Mouse (Mus musculus) heart, embryonic 16.5 days (tissue): ENCODE data around the gene Igfn1. TPM values are rescaled to one million over a fixed set of nuclear protein-coding genes. Genes with fewer than 3 reads are reported as not detected.
A peak's percentile ranks its signal among the peaks of the same experiment; 100 is the strongest.

Source experiments
- ATAC-seq: fragments of 200-750 bp; cut with Nextera tagmentation; replicated peaks from 2 replicates; pipeline ENCODE4 v1.8.0; 2017; ENCODE audit warnings: moderate number of reproducible peaks; ENCODE audit not compliant: insufficient read depth, low FRiP score; ENCODE audit errors: extremely low read depth
- H3K27ac ChIP-seq: fragments of 300-500 bp; sonication (generic); 2 replicates; pipeline ENCODE4 v1.5.1; 2014; ENCODE audit warnings: mild to moderate bottlenecking, low read length, control low read depth, moderate library complexity
- H3K27me3 ChIP-seq: fragments of 300-500 bp; sonication (generic); 2 replicates; pipeline ENCODE4 v1.6.1; 2014; ENCODE audit warnings: low read length, mixed read lengths; ENCODE audit not compliant: control insufficient read depth, insufficient read depth
- H3K36me3 ChIP-seq: fragments of 300-500 bp; sonication (generic); 2 replicates; pipeline ENCODE4 v1.6.1; 2014; ENCODE audit not compliant: control insufficient read depth, insufficient read depth
- H3K4me1 ChIP-seq: fragments of 300-500 bp; sonication (generic); 2 replicates; pipeline ENCODE4 v1.6.1; 2014; ENCODE audit warnings: low read length, mixed read lengths; ENCODE audit not compliant: control insufficient read depth, insufficient read depth
- H3K4me2 ChIP-seq: fragments of 300-500 bp; sonication (generic); 2 replicates; pipeline ENCODE4 v1.6.1; 2014; ENCODE audit warnings: low read depth, mild to moderate bottlenecking, control low read depth, low read length
- H3K4me3 ChIP-seq: fragments of 300-500 bp; sonication (generic); 2 replicates; pipeline ENCODE4 v1.5.1; 2014; ENCODE audit warnings: mild to moderate bottlenecking, control low read depth, low read length
- H3K9ac ChIP-seq: fragments of 300-500 bp; sonication (generic); 2 replicates; pipeline ENCODE4 v1.6.1; 2014; ENCODE audit warnings: low read length, control low read depth
- H3K9me3 ChIP-seq: fragments of 300-500 bp; sonication (generic); replicated peaks from 2 replicates; pipeline ENCODE4 v1.6.1; 2016; ENCODE audit warnings: low read length; ENCODE audit not compliant: control insufficient read depth
- WGBS: fragments of 180-500 bp; shearing (Covaris S2); extraction: QIAGEN DNeasy Blood & Tissue Kit; methylation state at CpG from one replicate; pipeline ENCODE4 v1.1.7; 2014; 5-methylcytosine and 5-hydroxymethylcytosine counted together
- polyA plus RNA-seq: library from polyadenylated mRNA; unstranded; fragments of >200 nt; fragmentation: Nextera tagmentation; extraction: Ambion mirVana; gene quantifications from 2 replicates; pipeline ENCODE4 v1.2.1, GENCODE M21; 2015

The Igfn1 gene
- polyA plus RNA-seq, 1 experiment from 2014 or later, result not detected

DNA sequence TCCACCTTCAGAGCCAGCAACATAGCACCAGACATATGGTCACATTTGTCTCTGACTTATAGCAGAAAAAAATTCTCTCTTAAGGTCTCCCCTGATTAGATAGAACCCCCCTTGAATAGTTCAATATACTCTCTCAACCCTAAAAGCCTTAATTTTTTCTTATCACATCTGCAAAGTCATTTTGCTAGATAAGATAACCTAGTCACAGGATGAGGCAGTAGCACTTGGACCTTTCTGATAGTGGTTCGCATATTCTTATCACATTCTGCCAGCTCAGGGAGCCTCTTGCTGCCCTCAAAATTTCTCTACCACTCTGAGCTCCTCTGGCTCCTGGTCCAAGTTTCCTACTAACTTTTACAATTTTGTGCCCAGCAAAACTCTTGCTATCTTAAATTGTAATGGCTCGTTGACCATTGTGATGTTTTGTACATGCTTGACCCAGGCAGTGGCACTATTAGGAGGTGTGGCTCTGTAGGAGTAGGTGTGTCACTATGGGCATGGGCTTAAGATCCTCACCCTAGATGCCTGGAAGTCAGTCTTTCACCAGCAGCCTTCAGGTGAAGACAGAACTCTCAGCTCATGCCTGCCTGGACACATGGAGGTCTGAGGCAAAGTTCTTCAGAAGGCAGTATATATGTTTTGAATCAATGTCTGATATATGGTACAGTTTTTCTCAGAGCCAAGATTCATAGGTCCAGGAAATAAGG lies 8.8 kb upstream of the Igfn1 start:
- Histone ChIP-seq H3K4me2 (no peak overlapping the region), H3K27ac (no peak overlapping the region), H3K36me3 (no peaks in the 10 kb centered on the region), H3K9me3 (peaks cover 3% of the 10 kb centered on the region; the same call in 1 of the 2 replicates), H3K9ac (no peak overlapping the region), H3K4me3 (no peak overlapping the region), H3K27me3 (no peaks in the 10 kb centered on the region), H3K4me1 (peaks cover 11% of the 10 kb centered on the region)
- 34% methylated on average over 2 of the region's 2 CpGs for WGBS
- no peak for ATAC-seq

GRCm38 (mm10) chr1:136013513-136013912 lies 7.4 kb upstream of the Igfn1 start:
- no peak overlapping the region for H3K9ac ChIP-seq
- no peaks in the 10 kb centered on the region for H3K36me3 ChIP-seq
- no peak overlapping the region for H3K27ac ChIP-seq
- 44% methylated on average over 4 of the region's 4 CpGs for WGBS
- peaks cover 3% of the 10 kb centered on the region; the same call in 1 of the 2 replicates for H3K9me3 ChIP-seq
- peaks cover 3% of the 10 kb centered on the region for H3K4me1 ChIP-seq
- no peak for ATAC-seq
- no peaks in the 10 kb centered on the region for H3K27me3 ChIP-seq
- H3K4me2 ChIP-seq, result no peak overlapping the region
- no peak overlapping the region for H3K4me3 ChIP-seq

DNA sequence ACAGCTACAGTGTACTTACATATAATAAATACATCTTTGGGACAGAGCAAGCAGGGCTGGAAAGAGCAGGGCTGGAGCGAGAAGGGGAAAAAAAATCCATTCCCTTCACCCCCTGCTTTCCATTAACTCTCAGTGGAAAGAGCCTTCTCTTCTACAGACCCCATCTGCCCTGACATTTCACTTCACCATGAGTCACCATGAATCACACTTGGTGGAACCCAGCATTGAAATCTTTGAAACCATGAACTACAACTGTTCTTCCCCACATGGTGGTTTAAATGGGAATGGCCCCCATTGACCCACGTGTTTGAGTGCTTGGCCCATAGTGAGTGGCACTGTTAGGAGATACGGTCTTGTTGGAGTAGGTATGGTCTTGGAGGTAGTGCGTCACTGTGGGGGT lies 4.1 kb upstream of the Igfn1 start:
- WGBS, result 89% methylated on average over 4 of the region's 4 CpGs
- H3K9ac ChIP-seq, result no peak overlapping the region
- H3K9me3 ChIP-seq, result peaks cover 3% of the 10 kb centered on the region; the same call in 1 of the 2 replicates
- H3K4me2 ChIP-seq, result no peak overlapping the region
- no peaks in the 10 kb centered on the region for H3K27me3 ChIP-seq
- no peak overlapping the region for H3K4me3 ChIP-seq
- no peak for ATAC-seq
- no peak overlapping the region for H3K27ac ChIP-seq
- H3K4me1 ChIP-seq, result peaks cover 5% of the 10 kb centered on the region
- no peaks in the 10 kb centered on the region for H3K36me3 ChIP-seq

DNA sequence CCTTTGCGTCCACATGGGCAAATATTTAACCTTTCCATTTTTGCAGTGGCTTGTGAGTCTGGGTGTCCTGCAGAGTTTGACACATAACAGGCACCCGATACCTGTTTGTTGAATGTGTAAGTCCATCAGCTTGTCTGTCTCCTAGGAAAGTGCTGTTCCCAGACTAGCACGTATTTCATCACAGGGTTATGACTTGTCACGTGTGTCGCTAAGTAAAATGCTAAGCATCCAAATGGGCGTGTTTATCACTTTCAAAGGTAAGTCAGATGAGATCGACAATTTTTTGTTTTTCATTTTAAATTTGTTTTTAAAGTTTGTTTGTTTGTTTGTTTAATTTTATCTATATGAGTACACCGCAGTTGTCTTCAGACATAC lies 2.0 kb upstream of the Igfn1 start:
- H3K4me3 ChIP-seq, result peak overlapping the region; percentile 61
- peaks cover 2% of the 10 kb centered on the region; the same call in 1 of the 2 replicates for H3K4me1 ChIP-seq
- H3K9me3 ChIP-seq, result peaks cover 3% of the 10 kb centered on the region; the same call in 1 of the 2 replicates
- 18% methylated on average over 8 of the region's 8 CpGs for WGBS
- no peak overlapping the region for H3K27ac ChIP-seq
- peak; percentile 11; the same call in 1 of the 2 replicates for ATAC-seq
- H3K9ac ChIP-seq, result peak overlapping the region; percentile 63; the same call in 1 of the 2 replicates
- H3K4me2 ChIP-seq, result peak overlapping the region; percentile 92
- H3K27me3 ChIP-seq, result no peaks in the 10 kb centered on the region
- H3K36me3 ChIP-seq, result no peaks in the 10 kb centered on the region

DNA sequence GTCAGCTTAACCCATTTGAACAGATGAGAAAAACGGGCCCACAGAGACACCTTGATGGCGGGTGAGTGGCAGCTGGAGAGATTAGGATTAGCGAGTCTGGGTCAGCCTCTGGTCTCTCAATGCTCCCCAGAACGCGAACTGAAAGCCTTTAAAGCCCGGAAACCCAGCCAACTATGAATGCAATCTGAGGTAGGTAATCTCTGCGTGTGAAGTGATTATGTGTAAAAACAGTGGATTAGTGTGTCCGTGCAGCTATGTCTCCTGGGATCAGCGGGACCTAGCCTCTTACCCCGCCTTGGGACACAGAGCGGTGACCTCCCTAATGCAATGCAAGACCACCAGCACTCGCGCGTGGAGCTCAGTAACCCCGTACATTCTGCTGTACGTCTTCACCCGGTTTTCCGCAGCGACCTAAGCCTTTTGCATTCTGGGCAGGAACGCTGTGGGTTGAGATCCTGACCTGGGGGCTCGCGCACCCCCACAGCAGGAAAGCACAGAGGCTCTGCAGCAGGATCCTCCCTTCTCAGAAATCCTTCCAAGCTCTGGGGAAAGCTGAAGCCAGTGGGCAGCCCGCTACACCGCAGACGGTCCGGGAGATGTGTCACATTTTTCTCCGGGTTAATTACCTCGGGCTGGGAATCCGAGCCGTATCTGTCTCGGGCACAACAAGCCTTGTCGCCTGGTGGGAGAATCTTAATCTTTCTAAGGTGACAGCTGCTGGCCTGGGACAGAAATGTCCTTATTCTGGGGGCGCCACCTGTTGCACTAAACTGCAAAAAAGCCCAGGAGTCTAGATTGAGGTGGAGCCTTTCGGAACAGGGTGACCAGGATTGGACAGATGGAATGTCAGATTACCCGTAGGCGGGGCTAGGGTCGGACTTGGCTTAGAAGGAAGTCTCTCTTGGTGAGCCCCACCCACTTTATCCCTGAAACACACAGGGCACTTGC lies 1.3 kb upstream of the Igfn1 start, which contains the start of gene Tmem9:
TSS of gene Tmem9 (plus strand) at position 940 of the 948 bp plus-strand sequence.
- Histone ChIP-seq H3K4me3 (peak within 1 kb of the TSS; percentile 61), H3K27ac (no peak within 1 kb of the TSS), H3K9me3 (peaks cover 3% of the 10 kb centered on the region; the same call in 1 of the 2 replicates), H3K36me3 (no peaks in the 10 kb centered on the region), H3K4me2 (peak within 1 kb of the TSS; percentile 92), H3K9ac (peak within 1 kb of the TSS; percentile 63), H3K27me3 (no peaks in the 10 kb centered on the region), H3K4me1 (peaks cover 2% of the 10 kb centered on the region; the same call in 1 of the 2 replicates)
- 3% methylated on average over 37 of the region's 37 CpGs for WGBS
- ATAC-seq, result peak; percentile 95

GRCm38 (mm10) chr1:136001438-136001837 lies 4.7 kb downstream of the Igfn1 start:
- H3K9me3 ChIP-seq, result no peaks in the 10 kb centered on the region
- H3K4me3 ChIP-seq, result no peak overlapping the region
- H3K27me3 ChIP-seq, result no peaks in the 10 kb centered on the region
- no peak overlapping the region for H3K4me2 ChIP-seq
- H3K4me1 ChIP-seq, result peaks cover 5% of the 10 kb centered on the region
- H3K27ac ChIP-seq, result no peak overlapping the region
- H3K36me3 ChIP-seq, result no peaks in the 10 kb centered on the region
- ATAC-seq, result no peak
- H3K9ac ChIP-seq, result no peak overlapping the region
- WGBS, result 82% methylated on average over 2 of the region's 2 CpGs

DNA sequence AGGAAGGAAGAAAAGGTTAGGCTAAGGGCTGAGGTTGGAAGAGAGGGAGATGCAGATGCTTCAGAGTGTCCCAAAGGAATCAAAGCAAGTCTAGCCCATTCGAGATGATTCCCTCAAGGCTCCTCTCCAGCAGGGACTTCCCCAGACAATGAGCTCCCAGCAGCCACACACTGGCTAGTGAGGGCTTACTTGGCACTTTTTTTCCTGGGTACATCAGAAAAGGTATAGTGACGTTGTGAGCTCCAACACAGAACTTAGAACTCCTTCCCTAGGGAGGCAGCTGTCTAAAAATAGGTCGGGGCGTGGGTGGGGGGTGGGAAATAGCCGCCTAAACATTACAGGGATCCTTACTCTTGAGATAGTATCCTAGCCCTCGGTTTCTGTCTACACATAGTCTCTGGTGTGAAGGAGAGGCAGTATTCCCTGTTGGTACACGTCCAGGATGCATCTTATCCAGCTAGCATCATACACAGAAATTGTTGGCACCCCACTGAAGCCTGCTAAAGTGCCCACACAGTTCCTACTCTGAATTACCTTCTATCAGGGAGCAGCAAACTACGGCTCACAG lies 6.3 kb downstream of the Igfn1 start:
- H3K4me1 ChIP-seq, result peaks cover 5% of the 10 kb centered on the region
- no peaks in the 10 kb centered on the region for H3K9me3 ChIP-seq
- no peaks in the 10 kb centered on the region for H3K36me3 ChIP-seq
- ATAC-seq, result no peak
- H3K4me3 ChIP-seq, result no peak overlapping the region
- H3K4me2 ChIP-seq, result no peak overlapping the region
- 36% methylated on average over 8 of the region's 8 CpGs for WGBS
- no peaks in the 10 kb centered on the region for H3K27me3 ChIP-seq
- no peak overlapping the region for H3K9ac ChIP-seq
- H3K27ac ChIP-seq, result no peak overlapping the region

DNA sequence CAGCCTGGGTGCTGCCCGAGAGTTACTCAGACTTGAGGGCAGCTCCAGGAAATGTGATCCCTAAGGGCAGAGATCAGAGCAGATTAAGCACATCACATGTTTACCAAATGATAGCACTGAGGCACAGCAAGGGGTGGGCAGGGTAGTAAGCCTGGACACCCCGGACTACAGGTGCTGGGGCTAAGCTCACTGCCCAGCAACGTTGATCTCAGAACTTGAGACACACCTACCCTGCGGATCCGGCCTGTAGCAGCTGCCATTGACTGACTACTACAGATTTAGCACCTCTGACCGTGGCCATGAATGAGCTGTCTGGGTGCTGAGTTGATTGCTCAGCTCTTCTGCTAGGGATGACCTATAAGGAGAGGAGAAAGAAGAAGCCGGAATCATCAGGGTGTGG lies 8.6 kb downstream of the Igfn1 start:
- Histone ChIP-seq H3K9ac (no peak overlapping the region), H3K4me3 (no peak overlapping the region), H3K9me3 (no peaks in the 10 kb centered on the region), H3K27me3 (no peaks in the 10 kb centered on the region), H3K4me2 (no peak overlapping the region), H3K36me3 (no peaks in the 10 kb centered on the region), H3K4me1 (peaks cover 5% of the 10 kb centered on the region), H3K27ac (no peak overlapping the region)
- WGBS, result 54% methylated on average over 7 of the region's 7 CpGs
- ATAC-seq, result no peak
